Mouse (Mus musculus): ENCODE measurements at regions not wholly inside any gene's neighbourhood (a gene's known extent, or its start where the extent isn't known, plus 50 kb on each side); places are given as distances from the start of the nearest gene placed in this dataset.

GRCm38 (mm10) chr5:77468467-77468866 lies 60.6 kb upstream of the Igfbp7 start:
- TF ChIP-seq MYOD1 (IDR thresholded peaks at IDR 0.05; ENCODE audit: control insufficient read depth, insufficient read length, low read depth) = no peak
- no peak for TF ChIP-seq CTCF (IDR thresholded peaks at IDR 0.05; ENCODE audit: control insufficient read depth, insufficient read depth, insufficient read length)
